Mouse (Mus musculus) forebrain, embryonic 11.5 days (tissue): ENCODE data around the gene Gm49394. TPM values are rescaled to one million over a fixed set of nuclear protein-coding genes. Genes with fewer than 3 reads are reported as not detected.

Source experiments
- ATAC-seq: fragments of 200-750 bp; cut with Nextera tagmentation; replicated peaks from 2 replicates; pipeline ENCODE4 v1.8.0; 2017; ENCODE audit warnings: moderate TSS enrichment; ENCODE audit not compliant: low FRiP score
- DNase-seq: peaks from one replicate; pipeline ENCODE4 v3.0.0-alpha.2; 2017; ENCODE audit warnings: low spot score
- H3K27ac ChIP-seq: fragments of 300-500 bp; sonication (generic); 2 replicates; pipeline ENCODE4 v1.5.1; 2014; ENCODE audit warnings: low read depth, low read length
- H3K27me3 ChIP-seq: fragments of 300-500 bp; sonication (generic); 2 replicates; pipeline ENCODE4 v1.6.1; 2014; ENCODE audit warnings: mild to moderate bottlenecking, low read length, mixed read lengths; ENCODE audit not compliant: control insufficient read depth, insufficient read depth
- H3K36me3 ChIP-seq: fragments of 300-500 bp; sonication (generic); 2 replicates; pipeline ENCODE4 v1.6.1; 2014; ENCODE audit warnings: mild to moderate bottlenecking, low read length, moderate library complexity, mixed read lengths; ENCODE audit not compliant: control insufficient read depth, insufficient read depth
- H3K4me1 ChIP-seq: fragments of 300-500 bp; sonication (generic); replicated peaks from 2 replicates; pipeline ENCODE4 v1.6.1; 2014; ENCODE audit warnings: low read length, mixed read lengths; ENCODE audit not compliant: control insufficient read depth, insufficient read depth
- H3K4me2 ChIP-seq: fragments of 300-500 bp; sonication (generic); 2 replicates; pipeline ENCODE4 v1.6.1; 2014; ENCODE audit warnings: low read depth, mild to moderate bottlenecking, low read length, moderate library complexity, mixed read lengths; ENCODE audit not compliant: severe bottlenecking
- H3K4me3 ChIP-seq: fragments of 300-500 bp; sonication (generic); 2 replicates; pipeline ENCODE4 v1.5.1; 2014; ENCODE audit warnings: low read depth, low read length
- H3K9ac ChIP-seq: fragments of 300-500 bp; sonication (generic); 2 replicates; pipeline ENCODE4 v1.6.1; 2014; ENCODE audit warnings: low read length
- H3K9me3 ChIP-seq: fragments of 300-500 bp; sonication (generic); 2 replicates; pipeline ENCODE4 v1.6.1; 2016; ENCODE audit warnings: low read length, mixed read lengths; ENCODE audit not compliant: control insufficient read depth
- WGBS: fragments of 180-500 bp; shearing (Covaris S2); extraction: QIAGEN DNeasy Blood & Tissue Kit; methylation state at CpG from one replicate; pipeline ENCODE4 v1.1.7; 2014; 5-methylcytosine and 5-hydroxymethylcytosine counted together
- microRNA counts: library from miRNA; unstranded; fragments of <30 nt; microRNA quantifications from one replicate; lab custom pipeline; 2015
- microRNA-seq: library from miRNA; unstranded; fragments of <30 nt; microRNA quantifications from one replicate; pipeline ENCODE4, GENCODE M21; 2016; ENCODE audit not compliant: insufficient number of aligned reads
- polyA plus RNA-seq: library from polyadenylated mRNA; unstranded; fragments of >200 nt; fragmentation: Nextera tagmentation; extraction: Ambion mirVana; gene quantifications from 2 replicates; pipeline ENCODE4 v1.2.1, GENCODE M21; 2014

Gene Gm49394
- polyA plus RNA-seq, 1 experiment from 2014 or later: not detected

DNA sequence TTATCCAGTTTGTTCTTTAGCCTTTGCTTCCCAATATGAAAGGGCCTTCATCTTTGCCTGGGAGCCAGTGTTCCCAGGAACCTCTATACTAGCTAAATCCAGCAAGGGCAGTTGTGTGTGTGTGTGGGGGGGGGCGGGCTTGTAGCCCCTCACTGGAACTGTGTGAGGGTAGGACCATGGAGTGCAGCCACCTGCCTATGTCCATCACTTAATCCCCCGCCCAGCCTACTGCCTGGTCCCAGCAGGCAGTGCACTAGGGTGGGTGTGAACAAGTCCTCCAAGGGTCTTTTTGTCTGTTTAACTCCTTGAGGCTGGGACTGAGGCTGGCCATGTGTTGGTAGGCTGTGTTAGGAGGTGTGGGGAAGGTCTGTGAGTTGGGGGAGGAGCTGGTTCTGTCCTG lies 56.7 kb downstream of the Gm49394 start:
- H3K27me3 ChIP-seq: no peaks in the 10 kb centered on the region
- H3K9me3 ChIP-seq: no peaks in the 10 kb centered on the region
- no peaks in the 10 kb centered on the region for H3K36me3 ChIP-seq
- WGBS: 39% methylated on average over 2 of the region's 2 CpGs
- peaks cover 6% of the 10 kb centered on the region; the same call in 1 of the 2 replicates for H3K4me1 ChIP-seq
- H3K4me3 ChIP-seq: no peak overlapping the region
- no peak overlapping the region for H3K9ac ChIP-seq
- ATAC-seq (no peak), DNase-seq (no peak)
- H3K4me2 ChIP-seq: no peak overlapping the region
- H3K27ac ChIP-seq: no peak overlapping the region

DNA sequence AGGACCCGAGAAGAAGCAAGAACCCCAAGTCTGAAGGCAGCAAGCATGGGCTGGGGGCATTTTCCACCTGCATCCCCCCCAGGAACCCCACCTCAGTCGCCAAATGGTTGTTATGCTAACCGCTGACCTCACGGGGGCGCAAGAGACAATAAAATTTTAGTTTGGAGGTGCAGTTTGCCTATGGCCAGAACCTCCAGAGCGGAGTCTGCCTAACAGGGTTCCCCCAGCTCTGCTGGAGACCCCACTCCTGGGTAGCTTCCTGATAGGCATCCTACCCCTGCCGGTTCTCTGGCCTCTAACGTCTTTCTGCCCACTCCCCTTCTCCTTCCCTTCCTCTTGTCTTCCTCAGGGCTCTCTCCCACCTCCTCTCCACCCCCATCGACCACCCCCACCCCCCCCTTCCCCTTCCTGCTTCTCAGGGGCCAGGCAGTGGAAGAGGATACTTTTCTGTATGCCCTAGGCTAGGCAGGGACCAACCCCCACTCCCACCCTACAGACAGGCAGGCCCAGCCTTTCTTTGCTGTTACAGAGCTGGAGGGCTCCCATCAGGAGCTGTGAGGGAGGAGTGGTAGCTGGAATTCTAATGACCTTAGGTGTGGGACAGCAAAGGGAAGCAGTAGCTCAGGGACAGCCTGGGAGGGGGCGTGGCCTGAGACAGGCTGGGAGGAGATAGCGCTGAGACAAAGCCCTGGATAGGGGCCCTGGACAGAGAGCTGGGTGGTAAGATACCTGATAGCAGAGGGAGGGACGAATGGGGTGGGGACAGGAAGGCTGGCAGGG lies 58.9 kb downstream of the Gm49394 start:
- H3K27ac ChIP-seq: peak overlapping the region; percentile 66
- under 1% methylated on average over 12 of the region's 12 CpGs for WGBS
- H3K36me3 ChIP-seq: no peaks in the 10 kb centered on the region
- H3K4me3 ChIP-seq: no peak overlapping the region
- no peaks in the 10 kb centered on the region for H3K9me3 ChIP-seq
- ATAC-seq (peak; percentile 90), DNase-seq (peak; percentile 88)
- H3K4me2 ChIP-seq: peak overlapping the region; percentile 40
- peaks cover 6% of the 10 kb centered on the region; the same call in 1 of the 2 replicates for H3K4me1 ChIP-seq
- H3K9ac ChIP-seq: peak overlapping the region; percentile 40
- no peaks in the 10 kb centered on the region for H3K27me3 ChIP-seq

DNA sequence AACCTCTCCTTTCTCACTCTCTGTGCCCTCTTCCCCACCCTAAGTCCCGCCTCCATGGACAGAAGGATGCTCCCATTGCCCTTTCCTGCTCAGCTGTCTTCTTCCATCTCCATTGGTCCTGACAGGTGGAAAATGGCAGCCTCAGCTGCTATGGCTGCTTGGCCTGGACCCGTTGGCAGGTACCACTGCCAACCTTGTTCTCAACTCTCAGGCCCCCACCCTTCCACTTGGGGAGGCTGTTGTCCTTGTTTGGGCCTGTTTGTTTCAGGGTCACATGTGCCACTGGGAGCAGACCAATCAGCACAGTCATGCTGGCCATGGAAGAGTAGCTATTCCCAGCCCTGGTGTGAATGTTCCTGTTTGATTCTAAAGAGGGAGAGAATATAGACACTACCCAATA lies 68.8 kb downstream of the Gm49394 start:
- DNase-seq (no peak), ATAC-seq (no peak)
- Histone ChIP-seq H3K36me3 (no peaks in the 10 kb centered on the region), H3K4me2 (no peak overlapping the region), H3K9ac (no peak overlapping the region), H3K4me3 (no peak overlapping the region), H3K4me1 (no peaks in the 10 kb centered on the region), H3K27ac (no peak overlapping the region), H3K9me3 (no peaks in the 10 kb centered on the region), H3K27me3 (no peaks in the 10 kb centered on the region)
- WGBS: 80% methylated on average over 2 of the region's 2 CpGs

MicroRNAs within 50 kb of the gene (microRNA counts, 519-probe panel; counts per million panel counts)
- microRNA mmu-miR-483 (lab: Ali Mortazavi, UCI): 31.2 counts per million

Small RNAs within 50 kb of the gene (microRNA-seq; reads per million reads assigned to microRNA genes)
- gene Mir483: 731 reads per million, percentile 64 among the genes with 10 or more reads in this experiment

Other genes with a start within 250 kb of the Gm49394 start
- gene Syt8, start 235.1 kb downstream of the Gm49394 start, polyA plus RNA-seq: not detected in 2 replicates
- gene Tnni2, start 228.1 kb downstream of the Gm49394 start, polyA plus RNA-seq: 1.3 TPM in 1 of 2 replicates, not detected in the other
- 8.7 and 9.8 TPM in 2 replicates for gene Lsp1, start 209.1 kb downstream of the Gm49394 start, polyA plus RNA-seq
- 1.00 and 1.0 TPM in 2 replicates for gene Tnnt3, start 171.1 kb downstream of the Gm49394 start, polyA plus RNA-seq
- 18.3 and 18.7 TPM in 2 replicates for gene Mrpl23, start 137.3 kb downstream of the Gm49394 start, polyA plus RNA-seq
- 121 and 141 TPM in 2 replicates for gene Igf2, start 3.1 kb downstream of the Gm49394 start, polyA plus RNA-seq
- gene Ins2, start 73.4 kb upstream of the Gm49394 start, polyA plus RNA-seq: not detected in 2 replicates